Mouse (Mus musculus) central nervous system, embryonic 11.5 days (tissue): Measurements from ENCODE around the gene Atp7b. TPM values are rescaled to one million over a fixed set of nuclear protein-coding genes. Genes with fewer than 3 reads are reported as not detected.

Experiments
- polyA plus RNA-seq: library from polyadenylated mRNA; depleted of rRNA; stranded (reverse); fragments of >200 nt; gene quantifications from 2 replicates; pipeline ENCODE4 v1.2.3, GENCODE M21; 2012; rRNA removed

Gene Atp7b
- polyA plus RNA-seq, result 2.7 and 3.7 TPM in 2 replicates

DNA sequence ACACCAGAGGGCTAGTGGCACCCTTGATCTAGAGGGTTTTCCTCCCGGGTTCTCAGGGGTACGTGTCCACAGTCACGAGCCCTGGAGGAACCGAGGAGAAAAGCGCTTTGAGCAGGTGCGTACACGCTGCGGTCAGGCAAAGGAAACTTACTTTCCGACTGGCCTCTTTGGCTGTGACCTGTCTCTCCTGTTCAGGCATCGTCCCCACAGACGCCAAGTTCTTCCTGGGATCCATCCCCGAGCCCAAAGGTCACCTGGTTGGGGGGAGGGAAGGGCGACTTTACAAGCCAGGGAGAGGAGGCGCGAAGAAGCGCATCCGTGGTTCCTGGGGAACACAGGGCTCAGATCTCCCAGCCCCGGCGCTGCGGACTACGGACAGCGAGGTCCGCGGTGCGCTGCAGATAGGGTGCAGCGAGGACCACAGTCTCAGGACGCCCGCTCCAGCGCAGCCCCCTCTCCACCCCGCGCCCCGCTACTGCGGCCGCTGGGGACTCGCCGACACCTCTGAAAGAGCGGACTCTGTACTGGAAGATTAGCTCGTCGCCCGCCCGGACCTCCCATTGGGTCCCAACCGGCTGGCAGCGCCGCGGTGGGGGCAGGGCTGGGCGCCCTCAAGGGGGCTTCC, at the start of gene Atp7b:
Gene Atp7b (minus strand): TSS at position 485 of the 625 bp plus-strand sequence.

DNA sequence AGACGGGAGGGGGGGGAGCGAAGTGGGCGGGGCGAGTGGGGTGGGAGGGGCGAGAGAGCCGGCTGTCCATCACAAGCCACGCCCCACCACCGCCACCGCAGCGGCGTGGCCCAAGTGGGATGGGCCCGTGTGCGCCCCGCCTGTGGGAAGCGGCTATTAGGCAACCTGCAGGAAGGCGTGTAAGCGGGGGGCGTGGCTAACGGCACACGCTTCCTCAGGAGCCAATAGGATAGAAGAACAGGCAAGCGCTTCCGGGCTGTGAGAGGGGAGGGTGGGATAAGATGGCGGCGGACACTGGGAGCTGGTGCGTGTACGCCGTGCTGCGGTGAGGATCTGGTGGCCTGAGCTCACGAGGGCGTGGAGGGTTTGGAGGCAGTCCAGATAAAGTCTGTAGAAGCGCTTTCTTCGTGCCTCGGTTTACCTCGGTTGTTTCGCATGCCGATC, 363 bp upstream of the Atp7b start, which contains the start of gene Alg11:
Gene Alg11 (plus strand): TSS at position 276 of the 444 bp plus-strand sequence.

DNA sequence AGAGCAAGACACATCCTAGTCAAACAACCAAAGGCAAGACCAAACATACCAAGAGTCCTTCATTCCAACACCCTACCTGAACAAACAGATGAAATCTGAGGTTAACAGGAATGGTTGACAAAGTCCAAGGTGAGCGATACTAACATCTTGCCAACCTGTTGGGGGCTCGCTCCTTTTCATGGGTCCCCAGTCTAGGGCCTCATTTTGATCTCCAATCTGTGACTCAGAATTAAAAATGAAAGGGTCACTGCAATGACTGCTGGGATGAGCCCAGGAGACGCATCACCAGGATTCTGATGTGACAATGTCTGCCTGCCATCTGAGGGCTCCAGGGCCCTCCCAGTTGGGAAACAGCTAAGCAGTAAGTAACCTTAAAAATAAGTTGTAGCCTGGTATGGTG, 90.6 kb downstream of the Atp7b start, which contains the start of gene Ccdc70:
Gene Ccdc70 (plus strand): TSS at position 301 of the 400 bp plus-strand sequence.

DNA sequence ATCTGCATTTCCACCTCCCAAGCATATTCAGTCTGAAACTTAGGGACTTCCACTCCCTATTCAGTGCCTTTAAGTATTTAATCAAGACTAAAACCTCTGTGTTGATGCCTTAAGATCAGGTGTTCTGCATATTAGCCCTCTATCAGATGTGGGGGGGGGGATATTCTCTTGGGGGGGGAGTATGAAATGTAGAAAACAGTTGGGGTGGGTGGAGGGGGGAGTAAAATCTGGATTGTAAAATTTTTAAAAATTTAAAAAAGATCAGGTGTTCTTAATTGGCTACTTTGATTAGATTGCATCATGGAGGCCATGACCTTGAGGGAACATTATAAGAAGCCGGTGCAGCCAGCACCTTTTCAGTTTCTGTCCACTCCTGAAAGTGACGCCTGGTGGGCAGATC, 101.7 kb downstream of the Atp7b start, which contains the start of gene Fam90a1a:
Gene Fam90a1a (plus strand): TSS at position 301 of the 400 bp plus-strand sequence.

DNA sequence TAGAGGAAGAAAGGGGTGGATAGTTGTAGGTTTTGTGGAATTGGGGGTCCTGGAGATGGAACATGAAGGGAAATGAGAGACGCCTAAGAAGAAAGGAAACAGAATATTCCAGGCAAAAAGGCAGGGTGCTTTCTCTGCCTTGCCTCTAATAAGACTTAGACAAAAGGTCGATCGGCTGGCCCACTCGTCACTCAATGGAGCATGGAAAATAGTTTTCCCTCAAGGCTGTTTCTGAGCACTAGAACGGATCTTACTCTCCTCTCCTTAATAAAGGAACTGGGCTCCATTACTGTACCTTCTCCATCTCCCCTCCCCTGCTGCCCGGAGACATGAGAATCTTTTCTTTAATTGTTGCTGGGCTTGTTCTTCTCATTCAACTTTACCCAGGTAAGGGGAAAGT, 113.6 kb downstream of the Atp7b start, which contains the start of gene Defb13:
Gene Defb13 (plus strand): TSS at position 301 of the 400 bp plus-strand sequence.

Other genes with a start within 250 kb of the Atp7b start
- gene Defb50, start 236.8 kb downstream of the Atp7b start, polyA plus RNA-seq, result not detected in 2 replicates
- gene Defb2, start 220.4 kb downstream of the Atp7b start, polyA plus RNA-seq, result not detected in 2 replicates
- gene Defb10, start 201.4 kb downstream of the Atp7b start, polyA plus RNA-seq, result not detected in 2 replicates
- gene Defb9, start 174.9 kb downstream of the Atp7b start, polyA plus RNA-seq, result not detected in 2 replicates
- 0.56 and 0.76 TPM in 2 replicates for gene Defb11, start 153.9 kb downstream of the Atp7b start, polyA plus RNA-seq
- gene Defb15, start 127.6 kb downstream of the Atp7b start, polyA plus RNA-seq, result not detected in 2 replicates
- not detected in 2 replicates for gene Defb35, start 122.0 kb downstream of the Atp7b start, polyA plus RNA-seq
- gene Defb13, start 113.5 kb downstream of the Atp7b start, polyA plus RNA-seq, result not detected in 2 replicates
- gene Fam90a1a, start 101.6 kb downstream of the Atp7b start, polyA plus RNA-seq, result not detected in 2 replicates
- not detected in 2 replicates for gene Ccdc70, start 90.5 kb downstream of the Atp7b start, polyA plus RNA-seq
- 9.4 and 17.1 TPM in 2 replicates for gene Alg11, start 416 bp upstream of the Atp7b start, polyA plus RNA-seq
- 0.09 and 0.14 TPM in 2 replicates for gene Nek5, start 64.7 kb upstream of the Atp7b start, polyA plus RNA-seq
- 8.6 and 10.6 TPM in 2 replicates for gene Nek3, start 106.1 kb upstream of the Atp7b start, polyA plus RNA-seq
- 58.7 and 84.6 TPM in 2 replicates for gene Ckap2, start 125.5 kb upstream of the Atp7b start, polyA plus RNA-seq
- gene Vps36, start 132.5 kb upstream of the Atp7b start, polyA plus RNA-seq, result 29.3 and 29.9 TPM in 2 replicates
- 5.8 and 8.0 TPM in 2 replicates for gene Thsd1, start 167.0 kb upstream of the Atp7b start, polyA plus RNA-seq
- not detected in 2 replicates for gene Tpte, start 223.1 kb upstream of the Atp7b start, polyA plus RNA-seq